Mouse (Mus musculus) heart, embryonic 13.5 days (tissue): ENCODE results near the gene Srarp. TPM values are rescaled to one million over a fixed set of nuclear protein-coding genes. Genes with fewer than 3 reads are reported as not detected.
A peak's percentile ranks its signal among the peaks of the same experiment; 100 is the strongest.

Experiments
- ATAC-seq: fragments of 200-750 bp; cut with Nextera tagmentation; 2 replicates; pipeline ENCODE4 v1.8.0; 2017; ENCODE audit warnings: moderate TSS enrichment; ENCODE audit not compliant: insufficient number of reproducible peaks, low FRiP score, low TSS enrichment; ENCODE audit errors: extremely low read depth
- H3K27ac ChIP-seq: fragments of 300-500 bp; sonication (generic); replicated peaks from 2 replicates; pipeline ENCODE4 v1.5.1; 2015; ENCODE audit warnings: moderate library complexity, mild to moderate bottlenecking, inconsistent platforms
- H3K27me3 ChIP-seq: fragments of 300-500 bp; sonication (generic); replicated peaks from 2 replicates; pipeline ENCODE4 v1.6.1; 2015; ENCODE audit warnings: mild to moderate bottlenecking, inconsistent platforms
- H3K36me3 ChIP-seq: fragments of 300-500 bp; sonication (generic); 2 replicates; pipeline ENCODE4 v1.6.1; 2015; ENCODE audit warnings: mild to moderate bottlenecking, inconsistent platforms
- H3K4me1 ChIP-seq: fragments of 300-500 bp; sonication (generic); 2 replicates; pipeline ENCODE4 v1.6.1; 2015; ENCODE audit warnings: inconsistent platforms
- H3K4me2 ChIP-seq: fragments of 300-500 bp; sonication (generic); 2 replicates; pipeline ENCODE4 v1.6.1; 2015; ENCODE audit warnings: inconsistent platforms, mild to moderate bottlenecking, moderate library complexity
- H3K4me3 ChIP-seq: fragments of 300-500 bp; sonication (generic); 2 replicates; pipeline ENCODE4 v1.5.1; 2015; ENCODE audit warnings: moderate library complexity, mild to moderate bottlenecking, inconsistent platforms
- H3K9ac ChIP-seq: fragments of 300-500 bp; sonication (generic); 2 replicates; pipeline ENCODE4 v1.6.1; 2015; ENCODE audit warnings: inconsistent platforms, mild to moderate bottlenecking, moderate library complexity
- H3K9me3 ChIP-seq: fragments of 300-500 bp; sonication (generic); 2 replicates; pipeline ENCODE4 v1.6.1; 2016; ENCODE audit warnings: inconsistent platforms
- WGBS: fragments of 180-500 bp; shearing (Covaris S2); methylation state at CpG from one replicate; pipeline ENCODE4 v1.1.7; 2015; ENCODE audit warnings: mixed read lengths; 5-methylcytosine and 5-hydroxymethylcytosine counted together
- polyA plus RNA-seq: library from polyadenylated mRNA; unstranded; fragments of >200 nt; fragmentation: Nextera tagmentation; extraction: Ambion mirVana; gene quantifications from 2 replicates; pipeline ENCODE4 v1.2.1, GENCODE M21; 2015

Gene Srarp
- polyA plus RNA-seq, 1 experiment from 2014 or later: not detected

GRCm38 (mm10) chr4:141423288-141423687, 12.6 kb downstream of the Srarp start:
- Histone ChIP-seq H3K4me3 (peak overlapping the region; percentile 81), H3K9me3 (no peaks in the 10 kb centered on the region), H3K36me3 (peaks cover 20% of the 10 kb centered on the region), H3K4me1 (peaks cover 73% of the 10 kb centered on the region), H3K4me2 (peak overlapping the region; percentile 90), H3K9ac (peak overlapping the region; percentile 99), H3K27ac (peak overlapping the region; percentile 98), H3K27me3 (peaks cover 5% of the 10 kb centered on the region; the same call in 1 of the 2 replicates)
- 49% methylated on average over 5 of the region's 5 CpGs for WGBS
- no peak for ATAC-seq

GRCm38 (mm10) chr4:141422841-141423240, 13.1 kb downstream of the Srarp start:
- H3K4me2 ChIP-seq: peak overlapping the region; percentile 90
- H3K9me3 ChIP-seq: no peaks in the 10 kb centered on the region
- peaks cover 20% of the 10 kb centered on the region for H3K36me3 ChIP-seq
- 37% methylated on average over 5 of the region's 5 CpGs for WGBS
- no peak for ATAC-seq
- H3K4me1 ChIP-seq: peaks cover 73% of the 10 kb centered on the region
- H3K27ac ChIP-seq: peak overlapping the region; percentile 98
- H3K4me3 ChIP-seq: peak overlapping the region; percentile 81
- peaks cover 5% of the 10 kb centered on the region; the same call in 1 of the 2 replicates for H3K27me3 ChIP-seq
- H3K9ac ChIP-seq: peak overlapping the region; percentile 99

- Histone ChIP-seq H3K27ac (peak overlapping the region; percentile 98), H3K9me3 (no peaks in the 10 kb centered on the region), H3K27me3 (peaks cover 5% of the 10 kb centered on the region; the same call in 1 of the 2 replicates), H3K4me1 (peaks cover 61% of the 10 kb centered on the region), H3K36me3 (peaks cover 20% of the 10 kb centered on the region), H3K4me2 (peak overlapping the region; percentile 90), H3K9ac (peak overlapping the region; percentile 99), H3K4me3 (peak overlapping the region; percentile 81)
- 21% methylated on average over 14 of the region's 14 CpGs for WGBS
- peak; percentile 45; the same call in 1 of the 2 replicates for ATAC-seq
Observed at GRCm38 (mm10) chr4:141421423-141421822, 14.5 kb downstream of the Srarp start.

- Histone ChIP-seq H3K27me3 (peaks cover 5% of the 10 kb centered on the region; the same call in 1 of the 2 replicates), H3K36me3 (peaks cover 20% of the 10 kb centered on the region), H3K4me2 (peak overlapping the region; percentile 90), H3K4me3 (peak overlapping the region; percentile 81), H3K4me1 (peaks cover 56% of the 10 kb centered on the region), H3K9me3 (no peaks in the 10 kb centered on the region), H3K9ac (peak overlapping the region; percentile 99), H3K27ac (peak overlapping the region; percentile 98)
- no peak for ATAC-seq
- 16% methylated on average over 9 of the region's 9 CpGs for WGBS
Observed at GRCm38 (mm10) chr4:141420886-141421285, 15.0 kb downstream of the Srarp start.

GRCm38 (mm10) chr4:141420192-141420829, 15.6 kb downstream of the Srarp start, which contains the start of gene Hspb7:
Gene Hspb7 (plus strand): TSS chr4:141420779.
- H3K9ac ChIP-seq: peak within 1 kb of the TSS; percentile 99

GRCm38 (mm10) chr4:141419398-141420191, 16.3 kb downstream of the Srarp start:
- H3K4me1 ChIP-seq: peaks cover 43% of the 10 kb centered on the region
- no peak for ATAC-seq
- H3K4me2 ChIP-seq: peak overlapping the region; percentile 90
- WGBS: 49% methylated on average over 27 of the region's 27 CpGs
- H3K27me3 ChIP-seq: 0 out of 2 replicates have a peak, but pooled peaks cover under 1% of the 10 kb centered on the region
- H3K9ac ChIP-seq: peak overlapping the region; percentile 99
- H3K36me3 ChIP-seq: peaks cover 16% of the 10 kb centered on the region
- 0 out of 2 replicates have a peak overlapping the region, but pooled peaks have one; percentile 81 for H3K4me3 ChIP-seq
- H3K9me3 ChIP-seq: no peaks in the 10 kb centered on the region
- H3K27ac ChIP-seq: peak overlapping the region; percentile 98

More at GRCm38 (mm10) chr4:141420192-141420829, 15.6 kb downstream of the Srarp start, which contains the start of gene Hspb7:
- Histone ChIP-seq H3K4me3 (peak within 1 kb of the TSS; percentile 81), H3K27me3 (peaks cover 5% of the 10 kb centered on the region; the same call in 1 of the 2 replicates), H3K4me2 (peak within 1 kb of the TSS; percentile 90), H3K4me1 (peaks cover 50% of the 10 kb centered on the region), H3K27ac (peak within 1 kb of the TSS; percentile 98), H3K36me3 (peaks cover 20% of the 10 kb centered on the region), H3K9me3 (no peaks in the 10 kb centered on the region)
- ATAC-seq: no peak
- 27% methylated on average over 9 of the region's 9 CpGs for WGBS

GRCm38 (mm10) chr4:141415924-141416323, 20.0 kb downstream of the Srarp start, which contains the start of gene Clcnkb:
Gene Clcnkb (minus strand): TSS chr4:141416014.
- WGBS: 61% methylated on average over 7 of the region's 7 CpGs
- peaks cover 24% of the 10 kb centered on the region for H3K4me1 ChIP-seq
- peaks cover 9% of the 10 kb centered on the region; the same call in 1 of the 2 replicates for H3K27me3 ChIP-seq
- ATAC-seq: no peak
- H3K4me3 ChIP-seq: no peak within 1 kb of the TSS
- no peak within 1 kb of the TSS for H3K9ac ChIP-seq
- no peaks in the 10 kb centered on the region for H3K9me3 ChIP-seq
- H3K36me3 ChIP-seq: no peaks in the 10 kb centered on the region
- no peak within 1 kb of the TSS for H3K4me2 ChIP-seq
- no peak within 1 kb of the TSS for H3K27ac ChIP-seq

GRCm38 (mm10) chr4:141411430-141411992, 24.4 kb downstream of the Srarp start:
- no peak for ATAC-seq
- Histone ChIP-seq H3K36me3 (no peaks in the 10 kb centered on the region), H3K9ac (no peak overlapping the region), H3K4me1 (peaks cover 19% of the 10 kb centered on the region), H3K9me3 (no peaks in the 10 kb centered on the region), H3K4me2 (peak overlapping the region; percentile 28), H3K27me3 (peaks cover 21% of the 10 kb centered on the region; the same call in 1 of the 2 replicates), H3K27ac (no peak overlapping the region), H3K4me3 (no peak overlapping the region)
- 17% methylated on average over 22 of the region's 22 CpGs for WGBS

- Histone ChIP-seq H3K4me2 (no peak overlapping the region), H3K4me1 (peaks cover 39% of the 10 kb centered on the region), H3K9ac (no peak overlapping the region), H3K4me3 (no peak overlapping the region), H3K27me3 (peaks cover 27% of the 10 kb centered on the region), H3K36me3 (no peaks in the 10 kb centered on the region), H3K27ac (no peak overlapping the region), H3K9me3 (no peaks in the 10 kb centered on the region)
- ATAC-seq: no peak
- 77% methylated on average over 3 of the region's 3 CpGs for whole genome bisulfite sequencing
Observed at GRCm38 (mm10) chr4:141408577-141408976, 27.3 kb downstream of the Srarp start.

- no peak for ATAC-seq
- H3K4me1 ChIP-seq: peaks cover 39% of the 10 kb centered on the region
- no peaks in the 10 kb centered on the region for H3K36me3 ChIP-seq
- H3K4me2 ChIP-seq: peak overlapping the region; percentile 30
- WGBS: 26% methylated on average over 14 of the region's 14 CpGs
- 0 out of 2 replicates have a peak overlapping the region, but pooled peaks have one; percentile 1 for H3K9ac ChIP-seq
- H3K4me3 ChIP-seq: no peak overlapping the region
- peaks cover 24% of the 10 kb centered on the region for H3K27me3 ChIP-seq
- H3K9me3 ChIP-seq: no peaks in the 10 kb centered on the region
- peak overlapping the region; percentile 33; the same call in 1 of the 2 replicates for H3K27ac ChIP-seq
Observed at GRCm38 (mm10) chr4:141406516-141407299, 29.2 kb downstream of the Srarp start.
